Mouse (Mus musculus) E14TG2a.4 (cell line): ENCODE measurements around the gene Zfp36.

ENCODE experiments used
- H3K27me3 ChIP-seq: 2 replicates; pipeline ENCODE4 v1.6.1; 2014; ENCODE audit warnings: low read length, control low read depth; ENCODE audit not compliant: insufficient read depth
- H3K36me3 ChIP-seq: 2 replicates; pipeline ENCODE4 v1.6.1; 2014; ENCODE audit warnings: low read length, control low read depth; ENCODE audit not compliant: insufficient read depth
- H3K4me1 ChIP-seq: replicated peaks from 2 replicates; pipeline ENCODE4 v1.6.1; 2014; ENCODE audit warnings: low read depth, low read length, control low read depth
- H3K4me3 ChIP-seq: replicated peaks from 2 replicates; pipeline ENCODE4 v1.5.1; 2014; ENCODE audit warnings: mild to moderate bottlenecking, low read length
- H3K9me3 ChIP-seq: 2 replicates; pipeline ENCODE4 v1.6.1; 2014; ENCODE audit warnings: low read length, control low read depth
- CTCF ChIP-seq: conservative IDR thresholded peaks from 2 replicates; pipeline ENCODE4 v1.5.1; 2014; ENCODE audit warnings: low read length
- NANOG ChIP-seq: IDR thresholded peaks from 2 replicates; pipeline ENCODE4 v1.6.1; 2014; ENCODE audit warnings: borderline replicate concordance, low read length, mixed read lengths
- POU5F1 ChIP-seq: IDR thresholded peaks from 2 replicates; pipeline ENCODE4 v1.6.1; 2014; ENCODE audit warnings: low read length, borderline replicate concordance

Gene Zfp36

DNA sequence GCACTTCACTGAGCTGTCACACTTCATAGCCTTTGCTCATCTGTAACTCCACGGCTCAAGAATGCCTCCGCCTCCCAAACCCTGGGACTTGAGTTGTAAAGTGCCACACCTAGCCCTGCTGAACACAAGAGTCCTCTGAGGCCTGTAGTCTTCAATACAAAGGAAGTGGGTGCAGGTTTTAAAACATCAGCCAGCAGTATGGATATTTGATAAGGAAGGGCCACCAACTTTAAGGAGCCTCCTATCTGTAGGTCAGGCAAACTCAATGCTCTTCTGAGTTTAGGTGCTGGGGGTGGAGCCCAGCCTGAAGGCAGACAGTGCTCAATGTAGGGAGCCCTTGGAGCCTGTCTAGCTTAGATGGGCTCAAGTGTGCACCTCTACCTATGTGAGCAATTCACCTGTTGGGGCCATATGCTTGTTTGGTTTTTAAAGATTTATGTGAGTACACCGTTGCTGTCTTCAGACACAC, 25.9 kb downstream of the Zfp36 start:
- peaks cover 53% of the 10 kb centered on the region for H3K36me3 ChIP-seq
- H3K4me1 ChIP-seq: peaks cover 77% of the 10 kb centered on the region
- TF ChIP-seq POU5F1: no peak
- no peak for TF ChIP-seq CTCF
- no peak for TF ChIP-seq NANOG
- 0 out of 2 replicates have a peak, but pooled peaks cover 4% of the 10 kb centered on the region for H3K27me3 ChIP-seq
- H3K4me3 ChIP-seq: no peak overlapping the region
- no peaks in the 10 kb centered on the region for H3K9me3 ChIP-seq

DNA sequence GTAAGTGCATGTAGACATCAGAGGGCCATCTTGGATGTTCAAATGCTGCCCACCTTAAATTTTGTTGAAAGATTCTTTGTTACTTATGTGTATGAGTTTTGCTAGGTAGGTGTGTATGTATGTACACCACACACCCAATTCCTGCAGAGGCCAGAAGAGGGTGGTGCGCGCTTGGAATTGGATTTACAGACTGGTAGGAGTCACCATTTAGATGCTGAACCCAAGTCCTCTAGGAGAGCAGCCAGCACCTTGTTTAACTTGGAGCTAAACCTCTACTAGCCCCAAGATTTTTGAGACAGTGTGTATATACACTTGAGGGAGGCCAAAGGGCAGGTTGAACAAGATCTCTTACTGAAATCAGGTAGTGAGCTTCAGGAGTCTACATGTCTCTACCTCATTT, 26.8 kb downstream of the Zfp36 start:
- H3K27me3 ChIP-seq: no peaks in the 10 kb centered on the region
- TF ChIP-seq CTCF (no peak), POU5F1 (no peak), NANOG (no peak)
- H3K36me3 ChIP-seq: peaks cover 50% of the 10 kb centered on the region
- no peaks in the 10 kb centered on the region for H3K9me3 ChIP-seq
- peak overlapping the region; percentile 99 for H3K4me3 ChIP-seq
- H3K4me1 ChIP-seq: peaks cover 80% of the 10 kb centered on the region

DNA sequence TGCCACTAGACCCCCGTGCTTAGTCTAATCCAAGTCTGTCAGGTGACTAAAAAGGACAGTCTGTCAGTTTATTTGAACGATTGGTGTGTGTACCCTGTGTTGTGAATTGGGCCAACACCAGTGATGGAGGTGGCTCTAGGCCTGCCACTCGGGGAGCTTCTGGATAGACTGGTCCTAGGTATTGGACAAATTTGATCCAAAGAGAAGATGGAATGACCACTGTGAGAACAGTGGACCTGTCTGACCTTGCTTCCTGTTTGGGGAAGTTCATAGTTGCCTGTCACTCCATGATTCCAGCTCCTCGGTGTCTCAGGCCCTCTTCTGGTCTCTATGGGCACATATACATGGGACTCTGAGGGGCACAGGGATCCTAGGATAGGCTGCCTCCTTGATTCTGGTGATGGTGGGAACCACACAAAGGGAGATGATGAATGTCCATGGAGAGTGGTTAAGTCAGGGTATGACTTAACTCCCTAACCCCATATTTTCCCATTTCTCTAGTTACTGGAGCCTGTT, 28.3 kb downstream of the Zfp36 start:
- H3K4me3 ChIP-seq: peak overlapping the region; percentile 99
- H3K9me3 ChIP-seq: no peaks in the 10 kb centered on the region
- H3K36me3 ChIP-seq: peaks cover 50% of the 10 kb centered on the region
- peaks cover 64% of the 10 kb centered on the region for H3K4me1 ChIP-seq
- TF ChIP-seq NANOG: no peak
- TF ChIP-seq CTCF: no peak
- TF ChIP-seq POU5F1: no peak
- no peaks in the 10 kb centered on the region for H3K27me3 ChIP-seq

DNA sequence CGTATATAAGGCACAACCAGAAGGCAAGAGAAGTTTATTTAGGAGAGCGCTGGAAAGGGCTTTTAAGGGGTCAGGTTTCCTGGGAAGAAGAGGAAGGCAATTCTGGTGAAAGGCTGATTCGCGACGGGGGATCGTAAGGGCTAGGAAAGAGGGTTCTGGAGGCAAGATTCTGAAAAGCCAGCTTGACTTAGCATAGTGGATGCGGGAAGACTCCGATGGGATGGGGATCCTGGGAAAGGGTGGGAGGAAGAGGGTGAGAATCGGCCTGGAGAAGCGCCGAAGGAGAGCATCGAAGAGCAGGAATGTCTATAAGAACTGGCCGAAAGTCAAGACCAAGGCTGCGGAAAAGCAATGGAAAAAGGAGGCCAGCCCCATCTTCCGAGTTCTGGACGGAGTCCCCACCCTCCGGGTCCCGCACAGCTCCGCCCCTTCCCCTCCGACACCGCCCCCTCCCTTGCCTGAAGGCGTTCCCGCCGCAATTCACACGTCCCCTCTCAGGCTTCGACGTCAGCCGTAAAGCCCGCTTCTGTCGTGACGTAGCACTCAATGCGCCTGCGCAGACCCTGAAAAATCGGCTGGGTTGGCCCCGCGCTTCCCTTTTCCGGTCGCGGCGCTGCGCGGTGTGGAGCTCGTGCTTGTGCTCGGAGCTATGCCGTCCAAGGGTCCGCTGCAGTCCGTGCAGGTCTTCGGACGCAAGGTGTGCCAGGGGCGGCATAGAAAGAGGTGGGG, 29.7 kb downstream of the Zfp36 start, which contains the start of gene Rps16:
Gene Rps16, plus strand, starts transcription at position 498 of the 729 bp plus-strand sequence.
- Histone ChIP-seq H3K4me1 (peaks cover 54% of the 10 kb centered on the region), H3K4me3 (peak within 1 kb of the TSS; percentile 99), H3K27me3 (no peaks in the 10 kb centered on the region), H3K9me3 (no peaks in the 10 kb centered on the region), H3K36me3 (peaks cover 43% of the 10 kb centered on the region)
- TF ChIP-seq CTCF (no peak), NANOG (no peak), POU5F1 (no peak)

DNA sequence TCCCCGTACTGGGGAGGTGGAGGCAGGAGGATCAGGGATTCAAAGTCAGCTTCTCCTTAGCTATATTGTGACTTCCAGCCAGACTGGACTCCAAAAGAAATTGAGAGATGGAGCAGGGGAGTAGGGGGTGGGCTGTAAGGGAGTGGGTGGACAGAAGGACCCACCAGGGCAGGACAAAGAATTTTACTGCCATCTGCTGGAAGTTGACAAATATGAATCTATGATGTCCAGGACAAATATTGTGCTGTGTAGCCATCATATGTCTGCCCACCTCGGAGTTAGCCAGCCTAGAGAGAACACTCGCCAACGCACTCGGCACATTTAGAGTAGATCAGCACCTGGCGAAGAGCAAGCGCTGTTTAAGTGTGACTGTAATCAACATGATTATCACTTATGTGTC, 31.5 kb downstream of the Zfp36 start:
- Histone ChIP-seq H3K36me3 (peaks cover 26% of the 10 kb centered on the region), H3K9me3 (no peaks in the 10 kb centered on the region), H3K27me3 (no peaks in the 10 kb centered on the region), H3K4me1 (peaks cover 46% of the 10 kb centered on the region), H3K4me3 (no peak overlapping the region)
- TF ChIP-seq CTCF (no peak), POU5F1 (no peak), NANOG (no peak)

DNA sequence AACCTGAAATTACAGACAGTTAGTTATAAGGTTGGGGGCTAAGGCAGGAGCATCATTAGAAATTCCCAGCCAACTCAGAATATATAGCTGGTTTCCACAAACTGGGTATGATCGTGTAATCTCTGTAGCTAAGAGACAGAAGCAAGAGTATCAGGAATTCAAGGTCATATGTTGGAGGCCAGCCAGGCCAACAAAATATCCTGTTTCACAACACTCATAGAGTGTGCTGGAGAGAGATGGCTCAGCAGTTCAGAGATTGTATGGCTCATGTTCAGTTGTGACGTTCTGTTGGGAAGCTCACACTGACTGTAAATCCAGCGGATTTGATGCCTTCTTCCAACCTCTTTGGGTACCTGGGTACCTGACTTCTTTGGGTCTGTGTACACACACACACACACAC, 32.3 kb downstream of the Zfp36 start:
- Histone ChIP-seq H3K9me3 (no peaks in the 10 kb centered on the region), H3K36me3 (peaks cover 17% of the 10 kb centered on the region), H3K4me1 (peaks cover 45% of the 10 kb centered on the region), H3K4me3 (no peak overlapping the region), H3K27me3 (no peaks in the 10 kb centered on the region)
- no peak for TF ChIP-seq NANOG

DNA sequence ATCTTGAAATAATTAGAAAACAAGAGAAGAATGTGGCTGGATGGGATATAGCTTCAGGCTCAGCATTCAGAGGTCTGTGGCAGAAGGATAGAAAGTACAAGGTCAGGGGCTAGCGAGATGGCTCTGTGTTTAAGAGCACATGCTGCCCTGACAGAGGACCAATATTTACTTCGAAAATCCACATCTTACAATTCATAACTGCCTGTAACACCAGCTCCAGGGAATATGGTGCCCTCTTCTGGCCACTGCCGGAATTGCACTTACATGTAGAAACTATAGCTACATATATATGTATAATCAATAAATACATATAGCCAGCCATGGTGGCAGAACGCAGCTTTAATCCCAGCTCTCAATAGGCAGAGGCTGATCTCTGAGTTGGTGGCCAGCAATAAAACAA, 35.4 kb downstream of the Zfp36 start:
- Histone ChIP-seq H3K4me3 (no peak overlapping the region), H3K4me1 (peaks cover 56% of the 10 kb centered on the region), H3K27me3 (no peaks in the 10 kb centered on the region), H3K9me3 (no peaks in the 10 kb centered on the region), H3K36me3 (no peaks in the 10 kb centered on the region)
- TF ChIP-seq CTCF: peak; percentile 94
- TF ChIP-seq POU5F1: no peak

DNA sequence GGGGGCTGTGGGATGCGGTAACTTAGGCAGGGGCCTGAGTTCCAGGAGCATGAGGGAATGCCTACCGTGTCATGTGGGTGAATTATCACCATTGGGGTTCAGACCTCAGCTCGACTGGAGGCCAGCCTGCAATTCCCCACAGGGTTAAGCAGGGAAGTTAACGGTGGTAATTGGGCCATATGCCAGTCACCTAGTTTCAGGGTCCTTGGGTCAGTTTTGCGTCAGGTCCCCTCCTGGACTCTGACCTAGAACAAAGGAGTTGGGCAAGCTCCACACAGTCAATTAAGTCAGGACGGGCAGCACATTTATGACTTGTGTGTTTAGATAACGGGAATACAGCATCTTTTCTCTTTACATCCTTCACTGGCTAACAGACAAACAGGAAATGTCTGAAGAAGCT, 38.7 kb downstream of the Zfp36 start:
- peaks cover 64% of the 10 kb centered on the region for H3K4me1 ChIP-seq
- no peaks in the 10 kb centered on the region for H3K9me3 ChIP-seq
- peaks cover 7% of the 10 kb centered on the region for H3K36me3 ChIP-seq
- no peak overlapping the region for H3K4me3 ChIP-seq
- no peak for TF ChIP-seq NANOG
- TF ChIP-seq POU5F1: no peak
- TF ChIP-seq CTCF: no peak
- no peaks in the 10 kb centered on the region for H3K27me3 ChIP-seq

DNA sequence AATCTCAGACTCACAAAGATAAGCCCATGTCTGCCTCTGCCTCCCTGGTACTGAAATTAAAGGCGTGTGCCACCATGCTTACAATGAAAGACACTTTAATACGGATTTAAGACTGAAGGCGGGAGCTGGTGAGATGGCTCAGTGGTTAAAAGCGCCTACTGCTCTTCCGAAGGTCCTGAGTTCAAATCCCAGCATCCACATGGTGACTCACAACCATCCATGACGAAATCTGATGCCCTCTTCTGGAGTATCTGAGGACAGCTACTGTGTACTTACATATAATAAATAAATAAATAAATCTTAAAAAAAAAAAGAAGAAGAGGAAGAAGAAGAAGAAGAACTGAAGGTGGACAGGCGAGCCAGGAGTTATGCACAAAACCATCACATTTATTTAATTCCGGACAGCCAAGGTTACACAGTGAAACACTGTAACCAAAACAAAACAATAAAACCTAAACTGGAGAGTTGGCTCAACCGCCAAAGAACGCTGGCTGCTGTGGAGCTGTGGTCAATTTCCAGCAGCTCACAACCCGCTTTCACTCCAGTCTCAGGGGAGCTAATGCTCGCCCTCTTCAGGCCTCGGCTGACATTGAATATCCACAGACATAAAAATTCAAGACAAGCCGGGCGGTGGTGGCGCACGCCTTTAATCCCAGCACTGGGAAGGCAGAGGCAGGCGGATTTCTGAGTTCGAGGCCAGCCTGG, 40.7 kb downstream of the Zfp36 start:
- Histone ChIP-seq H3K9me3 (no peaks in the 10 kb centered on the region), H3K4me3 (peak overlapping the region; percentile 93), H3K27me3 (no peaks in the 10 kb centered on the region), H3K36me3 (peaks cover 26% of the 10 kb centered on the region), H3K4me1 (peaks cover 81% of the 10 kb centered on the region)
- TF ChIP-seq CTCF: no peak
- TF ChIP-seq POU5F1: no peak
- no peak for TF ChIP-seq NANOG
